Mouse (Mus musculus): ENCODE measurements around the gene Cdkn2a.

Cdkn2a gene

GRCm38 (mm10) chr4:89294486-89295440 is at the start of gene Cdkn2a:
Gene Cdkn2a, minus strand, starts transcription at chr4:89294653.
- Histone ChIP-seq H3K27me3 (ENCODE audit: control insufficient read depth, insufficient read depth, low read length, poor library complexity, severe bottlenecking) (peaks cover 2% of the 10 kb centered on the region), H3K36me3 (ENCODE audit: control insufficient read depth, insufficient read depth, low read length, poor library complexity, severe bottlenecking) (no peaks in the 10 kb centered on the region)
- DNase-seq (ENCODE audit: low read depth, low spot score), result peak; percentile 59

GRCm38 (mm10) chr4:89313461-89313860 is 19.0 kb upstream of the Cdkn2a start:
- no peaks in the 10 kb centered on the region; the same call in 1 of the 2 replicates for H3K27me3 ChIP-seq (ENCODE audit: control insufficient read depth, insufficient read depth, low read length, poor library complexity, severe bottlenecking)
- no peak for DNase-seq (ENCODE audit: low read depth, low spot score)
- no peaks in the 10 kb centered on the region for H3K36me3 ChIP-seq (ENCODE audit: control insufficient read depth, insufficient read depth, low read length, poor library complexity, severe bottlenecking)

- Histone ChIP-seq H3K36me3 (ENCODE audit: control insufficient read depth, insufficient read depth, low read length, poor library complexity, severe bottlenecking) (no peaks in the 10 kb centered on the region), H3K27me3 (ENCODE audit: control insufficient read depth, insufficient read depth, low read length, poor library complexity, severe bottlenecking) (peaks cover 1% of the 10 kb centered on the region)
- DNase-seq (ENCODE audit: low read depth, low spot score), result peak; percentile 89
Measured at GRCm38 (mm10) chr4:89310491-89311254, 16.2 kb upstream of the Cdkn2a start, which contains the start of gene Cdkn2b. Gene Cdkn2b, minus strand, starts transcription at chr4:89311039.

- no peak for DNase-seq (ENCODE audit: low read depth, low spot score)
- Histone ChIP-seq H3K36me3 (ENCODE audit: control insufficient read depth, insufficient read depth, low read length, poor library complexity, severe bottlenecking) (no peaks in the 10 kb centered on the region), H3K27me3 (ENCODE audit: control insufficient read depth, insufficient read depth, low read length, poor library complexity, severe bottlenecking) (peaks cover 1% of the 10 kb centered on the region)
Measured at GRCm38 (mm10) chr4:89309996-89310395, 15.5 kb upstream of the Cdkn2a start.

- no peak for DNase-seq (ENCODE audit: low read depth, low spot score)
Measured at GRCm38 (mm10) chr4:89308001-89308400, 13.5 kb upstream of the Cdkn2a start.

GRCm38 (mm10) chr4:89306798-89307365 is 12.4 kb upstream of the Cdkn2a start:
- no peak for DNase-seq (ENCODE audit: low read depth, low spot score)
- Histone ChIP-seq H3K27me3 (ENCODE audit: control insufficient read depth, insufficient read depth, low read length, poor library complexity, severe bottlenecking) (peaks cover 1% of the 10 kb centered on the region; the same call in 1 of the 2 replicates), H3K36me3 (ENCODE audit: control insufficient read depth, insufficient read depth, low read length, poor library complexity, severe bottlenecking) (no peaks in the 10 kb centered on the region)

More at GRCm38 (mm10) chr4:89308001-89308400, 13.5 kb upstream of the Cdkn2a start:
- no peaks in the 10 kb centered on the region for H3K36me3 ChIP-seq (ENCODE audit: control insufficient read depth, insufficient read depth, low read length, poor library complexity, severe bottlenecking)
- H3K27me3 ChIP-seq (ENCODE audit: control insufficient read depth, insufficient read depth, low read length, poor library complexity, severe bottlenecking), result peaks cover 1% of the 10 kb centered on the region; the same call in 1 of the 2 replicates

- no peaks in the 10 kb centered on the region for H3K36me3 ChIP-seq (ENCODE audit: control insufficient read depth, insufficient read depth, low read length, poor library complexity, severe bottlenecking)
- H3K27me3 ChIP-seq (ENCODE audit: control insufficient read depth, insufficient read depth, low read length, poor library complexity, severe bottlenecking), result peaks cover 1% of the 10 kb centered on the region; the same call in 1 of the 2 replicates
- DNase-seq (ENCODE audit: low read depth, low spot score), result no peak
Measured at GRCm38 (mm10) chr4:89305691-89306090, 11.2 kb upstream of the Cdkn2a start.

- no peak for DNase-seq (ENCODE audit: low read depth, low spot score)
- H3K36me3 ChIP-seq (ENCODE audit: control insufficient read depth, insufficient read depth, low read length, poor library complexity, severe bottlenecking), result no peaks in the 10 kb centered on the region
- peaks cover 1% of the 10 kb centered on the region for H3K27me3 ChIP-seq (ENCODE audit: control insufficient read depth, insufficient read depth, low read length, poor library complexity, severe bottlenecking)
Measured at GRCm38 (mm10) chr4:89303281-89303995, 9.0 kb upstream of the Cdkn2a start.

GRCm38 (mm10) chr4:89302129-89302528 is 7.7 kb upstream of the Cdkn2a start:
- Histone ChIP-seq H3K27me3 (ENCODE audit: control insufficient read depth, insufficient read depth, low read length, poor library complexity, severe bottlenecking) (peaks cover 1% of the 10 kb centered on the region), H3K36me3 (ENCODE audit: control insufficient read depth, insufficient read depth, low read length, poor library complexity, severe bottlenecking) (no peaks in the 10 kb centered on the region)
- no peak for DNase-seq (ENCODE audit: low read depth, low spot score)

GRCm38 (mm10) chr4:89299721-89300120 is 5.3 kb upstream of the Cdkn2a start:
- no peak for DNase-seq (ENCODE audit: low read depth, low spot score)
- Histone ChIP-seq H3K27me3 (ENCODE audit: control insufficient read depth, insufficient read depth, low read length, poor library complexity, severe bottlenecking) (peaks cover 2% of the 10 kb centered on the region; the same call in 1 of the 2 replicates), H3K36me3 (ENCODE audit: control insufficient read depth, insufficient read depth, low read length, poor library complexity, severe bottlenecking) (no peaks in the 10 kb centered on the region)

GRCm38 (mm10) chr4:89295441-89296220 is 1.2 kb upstream of the Cdkn2a start:
- Histone ChIP-seq H3K27me3 (ENCODE audit: control insufficient read depth, insufficient read depth, low read length, poor library complexity, severe bottlenecking) (peaks cover 2% of the 10 kb centered on the region), H3K36me3 (ENCODE audit: control insufficient read depth, insufficient read depth, low read length, poor library complexity, severe bottlenecking) (no peaks in the 10 kb centered on the region)
- no peak for DNase-seq (ENCODE audit: low read depth, low spot score)

GRCm38 (mm10) chr4:89294091-89294485 is 365 bp downstream of the Cdkn2a start:
- DNase-seq (ENCODE audit: low read depth, low spot score), result no peak
- Histone ChIP-seq H3K27me3 (ENCODE audit: control insufficient read depth, insufficient read depth, low read length, poor library complexity, severe bottlenecking) (peaks cover 2% of the 10 kb centered on the region; the same call in 1 of the 2 replicates), H3K36me3 (ENCODE audit: control insufficient read depth, insufficient read depth, low read length, poor library complexity, severe bottlenecking) (no peaks in the 10 kb centered on the region)

GRCm38 (mm10) chr4:89293516-89293915 is 937 bp downstream of the Cdkn2a start:
- Histone ChIP-seq H3K36me3 (ENCODE audit: control insufficient read depth, insufficient read depth, low read length, poor library complexity, severe bottlenecking) (no peaks in the 10 kb centered on the region), H3K27me3 (ENCODE audit: control insufficient read depth, insufficient read depth, low read length, poor library complexity, severe bottlenecking) (peaks cover 2% of the 10 kb centered on the region; the same call in 1 of the 2 replicates)
- no peak for DNase-seq (ENCODE audit: low read depth, low spot score)
